Mouse (Mus musculus): ENCODE results near the gene Zcchc4.

DNA sequence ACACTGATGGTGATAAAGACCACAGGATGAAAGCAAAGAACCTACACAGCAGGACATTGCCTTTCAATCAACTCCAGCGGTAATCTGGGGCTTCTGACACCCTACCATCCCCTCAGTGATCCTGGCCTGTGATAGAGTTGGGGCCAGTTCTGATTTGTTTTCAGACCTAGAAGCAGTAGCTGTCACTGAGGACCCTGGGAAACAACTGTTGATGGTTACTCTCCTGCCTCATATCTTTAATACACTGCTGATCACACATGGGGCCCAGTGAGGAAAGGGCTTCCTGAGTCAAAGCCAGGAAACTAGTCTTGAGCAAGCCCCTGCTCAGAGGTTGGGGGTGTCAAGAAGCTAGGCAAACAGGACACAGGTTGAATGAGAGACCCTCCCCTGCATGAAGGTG is 96.3 kb downstream of the Zcchc4 start:
- TF ChIP-seq EP300 (optimal IDR thresholded peaks at IDR 0.05) (no peak), CTCF (IDR thresholded peaks at IDR 0.05; ENCODE audit: low read depth) (no peak)

Data from stomach, postnatal 0 days (tissue).